Mouse (Mus musculus): ENCODE measurements around the gene Taar7d. TPM values are rescaled to one million over a fixed set of nuclear protein-coding genes. Genes with fewer than 3 reads are reported as not detected.
"Not testable (repeated sequence)": the region's sequence is repeated elsewhere in the genome, so short reads cannot be mapped to it uniquely, and the experiment has no call there.

The Taar7d gene
- total RNA-seq (2021), result not detected
- long read RNA-seq, experiment 1, result 0 reads
- long read RNA-seq, experiment 2, result 0 reads

DNA sequence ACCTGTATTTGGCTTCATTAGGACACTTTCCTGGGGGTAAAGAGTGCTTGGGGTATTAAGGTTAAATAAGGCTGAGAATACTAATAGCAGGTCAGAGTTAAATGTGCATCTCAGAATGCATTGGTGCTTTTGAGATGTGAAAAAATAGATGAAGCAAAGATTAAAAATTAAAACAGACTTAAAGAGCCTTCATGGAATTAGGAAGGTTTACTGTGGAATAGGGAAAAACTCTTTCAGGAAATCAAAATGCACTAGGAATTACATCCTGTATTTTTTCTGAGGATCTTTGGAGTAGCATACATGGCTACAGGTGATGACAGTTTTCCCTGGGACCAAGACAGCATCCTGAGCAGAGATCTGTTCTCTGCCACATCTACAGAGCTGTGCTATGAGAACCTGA lies at the start of gene Taar7d:
Gene Taar7d, plus strand, starts transcription at position 301 of the 400 bp plus-strand sequence.
- no peak for DNase-seq (ENCODE audit: low spot score)

DNA sequence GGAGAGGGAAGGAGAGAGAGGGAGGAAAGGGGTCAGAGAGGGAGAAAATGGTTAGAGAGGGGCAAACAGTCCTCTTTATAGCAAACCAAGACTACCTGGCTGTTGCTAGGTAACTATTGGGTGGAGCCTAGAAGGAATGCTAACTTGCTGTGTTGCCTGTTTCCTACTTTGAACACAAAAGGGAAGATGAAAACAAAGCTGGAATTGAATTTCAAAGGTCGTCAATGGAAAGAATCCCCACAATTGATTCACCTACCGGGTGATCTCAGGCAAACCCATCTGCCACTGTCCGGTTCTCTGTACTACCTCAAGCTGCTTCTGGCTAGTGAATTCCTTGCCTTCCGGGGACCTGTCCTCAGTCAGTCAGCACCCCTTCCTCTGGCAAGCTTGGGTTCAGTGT lies 49.1 kb upstream of the Taar7d start:
- no peak for DNase-seq (ENCODE audit: low spot score)

DNA sequence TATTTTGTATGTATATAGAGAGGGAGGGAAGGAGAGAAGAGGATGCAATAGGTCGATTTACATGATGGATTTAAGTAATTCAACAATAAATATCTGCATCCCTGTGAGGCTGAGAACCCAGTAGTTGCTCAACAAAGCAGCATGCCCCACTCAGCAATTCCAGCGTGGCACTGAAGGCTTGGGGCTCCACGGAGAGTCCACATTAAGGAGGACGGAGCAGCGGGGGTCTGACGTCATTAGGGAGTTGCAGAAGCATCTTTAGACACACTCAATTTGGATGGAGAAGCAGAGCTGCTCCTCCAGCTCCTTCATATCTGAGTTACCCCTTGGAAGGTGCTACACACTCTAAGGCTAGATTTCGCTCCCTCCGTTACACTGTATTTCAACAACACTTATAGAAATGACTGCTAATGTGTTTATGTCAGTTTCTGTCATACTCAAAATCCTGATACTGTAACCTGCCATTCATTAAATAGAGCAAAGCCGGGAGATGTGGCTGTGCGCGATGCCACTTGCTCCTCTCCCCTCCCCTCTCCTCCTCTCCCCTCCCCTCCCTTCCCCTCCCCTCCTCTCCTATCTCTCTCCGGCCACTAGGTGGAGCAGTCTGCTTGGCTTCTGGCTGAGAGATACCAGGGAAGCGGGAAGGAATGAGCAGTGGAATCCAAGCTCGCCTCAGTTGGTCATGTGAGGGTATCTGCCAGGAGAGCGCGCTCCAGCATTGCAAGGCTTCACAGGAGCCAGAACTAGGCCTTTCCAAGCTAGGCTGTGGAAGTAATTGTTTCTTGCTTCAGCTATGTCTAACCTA lies 47.9 kb upstream of the Taar7d start:
- peak; percentile 51 for DNase-seq (ENCODE audit: low spot score)

DNA sequence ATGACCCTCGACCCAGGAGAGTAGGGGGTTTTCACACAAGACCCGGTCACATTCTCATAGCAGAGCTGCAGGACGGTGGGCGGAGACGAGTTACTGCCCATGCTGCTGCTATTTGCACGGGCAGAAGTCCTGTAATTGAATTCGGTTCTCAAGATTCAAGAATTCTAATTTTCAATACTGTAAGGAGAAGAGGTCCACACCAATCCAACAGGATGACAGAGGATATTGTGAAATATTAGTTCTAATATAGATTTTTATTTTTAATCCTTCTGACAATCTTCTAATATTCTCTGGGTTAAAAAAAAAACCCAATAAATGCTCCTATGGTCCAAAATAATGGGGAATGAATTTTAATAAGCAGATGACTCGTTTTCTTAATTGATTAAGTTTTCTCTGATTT lies 41.5 kb upstream of the Taar7d start, which contains the start of gene Taar6:
Gene Taar6, minus strand, starts transcription at position 101 of the 400 bp plus-strand sequence.
- no peak for DNase-seq (ENCODE audit: low spot score)

DNA sequence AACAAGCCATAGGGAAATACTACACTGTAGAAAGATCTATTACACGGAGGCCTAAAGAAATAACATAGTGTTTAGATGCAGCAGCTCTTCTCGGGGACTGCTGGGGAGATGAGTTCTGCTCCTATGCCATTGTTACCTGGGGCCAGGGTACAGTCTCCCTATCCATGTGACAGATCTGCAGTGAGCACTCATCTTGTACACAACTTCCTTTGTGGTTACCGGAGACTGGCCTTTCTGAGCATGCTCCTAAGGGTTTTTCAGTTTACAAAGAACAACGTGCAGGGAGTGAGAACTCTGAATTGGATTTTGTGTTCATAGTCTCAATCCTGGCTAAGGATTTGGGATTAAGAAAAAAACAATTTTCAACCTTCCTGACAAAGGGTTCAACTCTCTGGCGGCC lies 40.6 kb upstream of the Taar7d start:
- DNase-seq (ENCODE audit: low spot score), result no peak

DNA sequence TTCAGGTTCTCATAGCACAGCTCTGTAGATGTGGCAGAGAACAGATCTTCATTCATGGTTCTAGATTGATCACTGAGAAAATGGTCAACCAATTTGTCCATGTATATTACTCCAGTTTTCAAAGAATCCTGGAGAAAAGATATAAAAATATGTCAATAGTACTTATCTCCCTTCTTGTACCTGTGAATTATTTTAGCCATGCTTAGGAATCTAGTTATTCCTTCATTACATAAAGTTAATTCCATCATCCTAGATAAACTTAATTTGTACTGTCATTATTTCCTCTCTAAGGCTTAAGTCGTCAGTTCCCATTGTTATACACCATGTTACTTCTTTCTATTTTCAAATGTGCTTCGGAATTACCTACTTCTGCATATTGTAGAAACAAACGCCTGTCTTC lies 33.6 kb upstream of the Taar7d start, which contains the start of gene Taar7a:
Gene Taar7a, minus strand, starts transcription at position 101 of the 400 bp plus-strand sequence.
- DNase-seq (ENCODE audit: low spot score), result no peak

DNA sequence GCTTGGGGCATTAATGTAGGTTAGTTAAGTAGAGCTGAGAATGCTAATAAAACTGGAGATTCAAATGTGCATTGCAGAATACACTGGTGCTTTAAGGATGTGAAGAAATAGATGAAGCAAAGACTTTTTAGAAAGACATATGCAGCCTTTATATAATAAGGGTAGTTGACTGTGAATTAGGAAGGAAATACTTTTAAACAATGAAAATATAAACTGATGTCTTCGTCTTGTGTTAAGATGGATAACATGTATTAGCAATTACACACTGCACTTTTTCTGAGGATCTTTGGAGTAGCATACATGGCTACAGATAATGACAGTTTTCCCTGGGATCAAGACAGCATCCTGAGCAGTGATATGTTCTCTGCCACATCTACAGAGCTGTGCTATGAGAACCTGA lies 27.4 kb upstream of the Taar7d start, which contains the start of gene Taar7b:
Gene Taar7b, plus strand, starts transcription at position 301 of the 400 bp plus-strand sequence.
- no peak for DNase-seq (ENCODE audit: low spot score)

DNA sequence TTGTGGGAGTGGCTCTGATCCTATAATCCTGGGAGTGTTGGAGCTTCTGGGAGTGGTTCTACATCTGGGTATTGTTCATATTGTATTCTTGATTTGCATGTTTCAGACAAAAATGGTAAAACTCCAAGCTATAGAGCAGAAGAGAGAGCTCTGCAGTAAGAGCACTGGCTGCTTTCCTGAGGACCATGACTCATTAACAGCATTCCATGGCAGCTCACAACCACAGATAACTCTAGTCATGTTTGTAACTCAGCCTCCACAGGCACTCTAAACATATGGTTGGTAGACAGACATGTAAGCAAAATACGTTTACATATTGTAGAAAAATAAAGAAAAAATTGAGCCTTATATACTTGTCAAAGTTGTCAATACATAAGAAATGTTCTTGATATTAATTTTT lies 20.6 kb upstream of the Taar7d start:
- no peak for DNase-seq (ENCODE audit: low spot score)

DNA sequence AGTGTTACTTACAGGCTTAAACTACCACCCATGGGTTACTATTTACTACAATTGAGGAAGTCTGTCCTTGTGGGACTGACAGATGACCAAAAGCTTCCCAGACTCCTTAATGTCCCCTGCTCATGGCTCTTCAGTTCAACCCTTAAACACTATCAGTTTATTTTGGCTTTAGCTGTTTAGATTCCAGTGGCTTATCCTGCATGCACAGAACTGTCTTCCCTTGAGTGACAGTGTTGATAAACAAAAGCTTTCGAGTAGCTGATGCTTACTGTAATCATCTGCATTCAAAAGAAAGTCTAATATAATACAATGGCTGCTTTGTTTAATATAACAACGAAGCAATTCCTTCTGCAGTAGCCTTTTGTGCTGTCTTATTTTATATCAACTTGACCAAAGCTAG lies 20.0 kb upstream of the Taar7d start:
- DNase-seq (ENCODE audit: low spot score), result no peak

DNA sequence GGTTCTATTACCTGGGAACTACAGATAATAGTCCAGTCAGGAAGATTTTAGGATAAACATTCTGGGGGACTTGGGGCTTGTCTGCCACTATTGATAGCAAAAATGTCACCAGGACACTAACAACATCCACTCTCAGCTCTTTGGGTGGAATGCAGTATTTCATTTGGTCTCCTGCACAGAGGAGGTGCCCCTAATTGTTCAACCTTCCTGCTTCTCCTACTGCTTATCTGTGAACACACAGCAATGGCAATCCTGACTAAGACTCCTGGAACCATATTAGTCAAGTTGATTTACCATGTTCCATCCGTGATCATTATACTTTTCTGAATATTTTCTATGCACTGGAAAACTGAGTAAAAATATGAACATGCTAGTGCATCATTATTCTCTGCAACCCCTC lies 18.9 kb upstream of the Taar7d start:
- no peak for DNase-seq (ENCODE audit: low spot score)

DNA sequence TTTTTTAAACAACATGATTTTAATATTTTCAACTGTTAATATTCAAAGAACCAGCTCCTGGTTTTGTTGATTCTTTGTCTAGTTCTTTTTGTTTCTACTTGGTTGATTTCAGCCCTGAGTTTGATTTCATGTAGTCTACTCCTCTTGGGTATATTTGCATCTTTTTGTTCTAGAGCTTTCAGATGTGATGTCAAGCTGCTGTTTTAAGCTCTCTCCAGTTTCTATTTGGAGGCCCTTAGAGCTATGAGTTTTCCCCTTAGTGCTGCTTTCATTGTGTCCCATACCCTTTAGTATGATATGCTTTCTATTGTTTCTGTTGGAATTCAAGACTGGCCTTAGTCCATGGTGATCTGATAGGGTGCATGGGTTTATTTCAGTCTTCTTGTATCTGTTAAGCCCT lies 4.3 kb downstream of the Taar7d start:
- DNase-seq (ENCODE audit: low spot score), result no peak

DNA sequence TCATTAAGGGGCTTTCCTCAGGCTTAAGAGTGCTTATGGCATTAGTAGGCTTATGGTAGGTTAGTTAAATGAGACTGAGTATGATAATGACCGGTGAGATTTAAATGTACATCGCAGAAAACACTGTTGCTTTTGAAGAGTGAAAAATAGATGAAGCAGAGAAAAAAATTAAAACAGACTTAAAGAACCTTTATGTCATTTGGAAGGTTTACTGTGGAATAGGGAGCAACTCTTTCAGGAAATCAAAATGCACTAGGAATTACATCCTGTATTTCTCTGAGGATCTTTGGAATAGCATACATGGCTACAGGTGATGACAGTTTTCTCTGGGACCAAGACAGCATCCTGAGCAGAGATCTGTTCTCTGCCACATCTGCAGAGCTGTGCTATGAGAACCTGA lies 10.3 kb downstream of the Taar7d start, which contains the start of gene Taar7e:
Gene Taar7e, plus strand, starts transcription at position 301 of the 400 bp plus-strand sequence.
- DNase-seq (ENCODE audit: low spot score), result no peak

DNA sequence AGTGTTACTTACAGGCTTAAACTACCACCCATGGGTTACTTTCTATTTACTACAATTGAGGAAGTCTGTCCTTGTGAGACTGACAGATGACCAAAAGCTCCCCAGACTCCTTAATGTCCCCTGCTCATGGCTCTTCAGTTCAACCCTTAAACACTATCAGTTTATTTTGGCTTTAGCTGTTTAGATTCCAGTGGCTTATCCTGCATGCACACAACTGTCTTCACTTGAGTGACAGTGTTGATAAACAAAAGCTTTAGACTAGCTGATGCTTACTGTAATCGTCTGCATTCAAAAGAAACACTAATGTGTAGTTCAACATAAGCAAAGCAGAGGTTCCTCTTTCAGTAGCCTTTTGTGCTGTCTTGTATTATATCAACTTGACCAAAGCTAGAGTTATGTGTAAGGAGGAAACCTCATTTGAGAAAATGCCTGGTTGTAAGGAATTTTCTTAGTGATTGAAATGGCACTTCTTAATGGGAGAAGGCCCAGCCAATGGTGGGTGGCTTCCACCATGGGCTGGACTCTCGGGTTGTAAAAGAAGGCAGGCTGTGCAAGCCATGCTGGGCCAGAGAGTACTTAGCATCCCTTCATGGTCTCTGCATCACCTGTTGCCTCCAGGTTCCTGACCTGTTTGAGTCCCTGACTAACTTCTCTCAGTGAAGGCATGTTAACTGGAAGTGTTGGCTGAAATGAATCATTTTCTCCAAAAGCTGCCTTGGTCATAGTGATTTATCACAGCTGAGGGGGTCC lies 13.3 kb downstream of the Taar7d start:
- no peak for DNase-seq (ENCODE audit: low spot score)

DNA sequence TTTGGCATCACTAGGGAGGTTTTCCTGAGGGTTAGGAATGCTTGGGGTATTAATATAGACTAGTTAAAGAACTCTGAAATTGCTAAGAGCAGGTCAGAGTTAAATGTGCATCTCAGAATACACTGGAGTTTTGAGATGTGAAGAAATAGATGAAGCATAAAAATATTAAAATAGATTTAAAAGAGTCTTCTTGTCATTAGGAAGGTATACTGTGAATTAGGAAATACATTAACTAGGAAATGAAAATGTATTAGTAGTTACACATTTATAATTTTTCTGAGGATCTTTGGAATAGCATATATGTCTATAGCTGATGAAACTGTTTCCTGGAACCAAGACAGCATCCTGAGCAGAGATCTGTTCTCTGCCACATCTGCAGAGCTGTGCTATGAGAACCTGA lies 22.2 kb downstream of the Taar7d start, which contains the start of gene Taar7f:
Gene Taar7f, plus strand, starts transcription at position 301 of the 400 bp plus-strand sequence.
- no peak for DNase-seq (ENCODE audit: low spot score)

DNA sequence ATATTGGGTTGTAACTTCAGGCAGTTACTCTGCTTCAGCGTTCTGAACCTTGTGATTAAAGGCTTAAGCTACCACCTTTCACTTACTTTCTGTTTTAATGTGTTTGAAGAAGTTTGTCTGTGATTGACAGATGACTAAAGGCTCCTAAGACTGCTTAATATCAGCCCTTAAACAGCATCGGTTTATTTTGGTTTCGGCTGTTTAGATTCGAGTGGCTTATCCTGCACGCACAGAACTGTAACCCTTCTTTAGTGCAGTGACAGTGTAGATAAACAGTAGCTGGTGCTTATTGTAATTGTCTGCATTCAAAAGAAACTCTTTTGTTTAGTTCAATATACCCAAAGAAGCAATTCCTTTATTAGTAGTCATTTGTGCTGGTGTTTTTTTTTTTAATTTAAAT lies 25.0 kb downstream of the Taar7d start:
- DNase-seq (ENCODE audit: low spot score), result no peak

DNA sequence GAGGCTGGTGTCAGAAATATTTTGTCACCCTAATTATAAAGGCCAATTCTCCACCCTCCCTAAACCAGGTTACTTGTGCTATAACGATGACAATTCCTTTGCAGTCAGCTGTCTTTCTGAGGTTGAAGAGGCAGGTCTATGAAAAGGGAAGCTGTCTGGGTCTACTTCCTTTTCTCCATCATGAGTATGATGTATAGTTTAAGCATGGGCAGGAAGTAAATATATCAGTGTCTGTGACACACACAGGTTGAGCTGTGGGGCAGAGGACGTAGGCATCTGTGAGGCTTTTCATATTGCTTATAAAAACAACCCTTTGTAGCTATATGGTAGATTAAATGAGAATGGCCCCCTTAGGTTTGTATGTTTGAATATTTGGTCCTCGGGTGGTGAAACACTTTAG lies 32.0 kb downstream of the Taar7d start:
- no peak for DNase-seq (ENCODE audit: low spot score)

DNA sequence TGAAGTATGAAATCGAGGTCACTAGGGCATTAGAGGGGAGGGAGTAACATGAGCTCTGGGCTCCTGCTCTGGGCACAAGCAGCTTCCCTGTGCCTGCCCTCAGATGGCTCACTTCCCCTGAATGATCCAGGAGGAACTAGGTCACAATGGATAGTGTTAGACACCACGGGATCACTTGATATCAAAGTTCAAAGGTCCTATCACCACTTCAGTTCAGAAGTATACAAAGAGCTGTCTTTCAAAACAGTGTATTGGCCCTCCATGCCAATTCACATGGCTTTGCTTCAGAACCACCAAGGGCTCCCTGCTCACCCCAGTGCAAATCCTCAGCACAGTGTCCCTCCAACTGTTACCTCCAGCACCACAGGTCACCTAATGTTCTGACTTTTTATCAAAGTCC lies 47.7 kb downstream of the Taar7d start:
- not testable (repeated sequence) for DNase-seq (ENCODE audit: low spot score)

DNA sequence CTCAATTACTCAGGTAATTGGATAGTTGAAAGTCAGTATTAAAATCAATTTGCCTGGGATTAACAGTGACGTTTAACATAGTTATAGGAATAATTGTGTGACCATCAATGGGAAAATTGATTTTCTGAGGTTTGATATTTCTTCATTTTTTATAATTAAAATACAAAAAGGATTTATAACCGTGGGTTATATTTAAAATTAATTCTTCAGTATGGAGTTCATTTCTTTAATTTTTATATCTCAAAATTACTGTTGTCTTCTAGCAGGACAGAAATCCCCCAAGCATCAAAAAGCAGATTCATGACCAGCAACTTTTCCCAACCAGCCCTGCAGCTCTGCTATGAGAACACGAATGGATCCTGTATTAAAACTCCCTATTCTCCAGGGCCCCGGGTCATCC lies 49.2 kb downstream of the Taar7d start, which contains the start of gene Taar8a:
Gene Taar8a, plus strand, starts transcription at position 301 of the 400 bp plus-strand sequence.
- DNase-seq (ENCODE audit: low spot score), result not testable (repeated sequence)
